Mouse (Mus musculus): ENCODE data around the gene Olfr433. TPM values are rescaled to one million over a fixed set of nuclear protein-coding genes. Genes with fewer than 3 reads are reported as not detected.

Gene Olfr433
- polyA plus RNA-seq, 1 experiment from 2014 or later: not detected

Other genes starting within 250 kb of the Olfr433 start
- 1.1 and 1.8 TPM in 2 replicates for gene Ifi211, start 127.7 kb upstream of the Olfr433 start, polyA plus RNA-seq (2015; fragmentation: Nextera tagmentation; extraction: Ambion mirVana)
- gene Mndal, start 98.2 kb upstream of the Olfr433 start, polyA plus RNA-seq (2015; fragmentation: Nextera tagmentation; extraction: Ambion mirVana): 3.3 and 3.4 TPM in 2 replicates
- 1.4 and 1.5 TPM in 2 replicates for gene Ifi203, start 98.0 kb upstream of the Olfr433 start, polyA plus RNA-seq (2015; fragmentation: Nextera tagmentation; extraction: Ambion mirVana)
- 0.16 TPM in 1 of 2 replicates, not detected in the other for gene Ifi202b, start 58.0 kb upstream of the Olfr433 start, polyA plus RNA-seq (2015; fragmentation: Nextera tagmentation; extraction: Ambion mirVana)
- gene Ifi205, start 8.9 kb upstream of the Olfr433 start, polyA plus RNA-seq (2015; fragmentation: Nextera tagmentation; extraction: Ambion mirVana): 0.38 and 0.60 TPM in 2 replicates
- gene Olfr432, start 8.5 kb downstream of the Olfr433 start, polyA plus RNA-seq (2015; fragmentation: Nextera tagmentation; extraction: Ambion mirVana): not detected in 2 replicates
- gene Olfr430, start 25.9 kb downstream of the Olfr433 start, polyA plus RNA-seq (2015; fragmentation: Nextera tagmentation; extraction: Ambion mirVana): not detected in 2 replicates
- gene Olfr429, start 43.6 kb downstream of the Olfr433 start, polyA plus RNA-seq (2015; fragmentation: Nextera tagmentation; extraction: Ambion mirVana): not detected in 2 replicates
- gene Olfr427, start 56.2 kb downstream of the Olfr433 start, polyA plus RNA-seq (2015; fragmentation: Nextera tagmentation; extraction: Ambion mirVana): not detected in 2 replicates
- gene Olfr231, start 80.5 kb downstream of the Olfr433 start, polyA plus RNA-seq (2015; fragmentation: Nextera tagmentation; extraction: Ambion mirVana): not detected in 2 replicates
- not detected in 2 replicates for gene Olfr424, start 90.8 kb downstream of the Olfr433 start, polyA plus RNA-seq (2015; fragmentation: Nextera tagmentation; extraction: Ambion mirVana)
- gene Olfr420, start 114.9 kb downstream of the Olfr433 start, polyA plus RNA-seq (2015; fragmentation: Nextera tagmentation; extraction: Ambion mirVana): not detected in 2 replicates
- gene Spta1, start 132.1 kb downstream of the Olfr433 start, polyA plus RNA-seq (2015; fragmentation: Nextera tagmentation; extraction: Ambion mirVana): 0.26 and 0.57 TPM in 2 replicates
- gene Olfr419, start 211.4 kb downstream of the Olfr433 start, polyA plus RNA-seq (2015; fragmentation: Nextera tagmentation; extraction: Ambion mirVana): not detected in 2 replicates

Data from lung, embryonic 16.5 days (tissue).